Comparison of ENCODE assay signal across 8 mouse cellular contexts in genomic region chr9:66591851-66592645, GRCm38 (mm10). TPM values are rescaled to one million over a fixed set of nuclear protein-coding genes. Genes with fewer than 3 reads are reported as not detected.
DNase-seq lines count a peak whose midpoint lies in the region; ATAC-seq lines count a peak whose summit lies in the region.

No protein-coding gene starts in this region.

- ATAC-seq in frontal cortex, adult (ENCODE audit: low TSS enrichment) = peak; percentile 35
- peak; percentile 66 for ATAC-seq in forebrain, embryonic 12.5 days (ENCODE audit: low FRiP score)
- peak; percentile 72; the same call in 1 of the 2 replicates for ATAC-seq in hindbrain, embryonic 11.5 days (ENCODE audit: low FRiP score)
- no peak; the same call in 1 of the 2 replicates for ATAC-seq in limb, embryonic 15.5 days (ENCODE audit: insufficient number of reproducible peaks, low FRiP score, low TSS enrichment, low read depth)

- H3K4me1 ChIP-seq in forebrain, embryonic 12.5 days = peaks cover 45% of the 10 kb centered on the region
- H3K4me1 ChIP-seq in hindbrain, embryonic 11.5 days (replicated peaks; ENCODE audit: control insufficient read depth, insufficient read depth, low read length) = no peaks in the 10 kb centered on the region
- H3K4me1 ChIP-seq in limb, embryonic 15.5 days = peaks cover 37% of the 10 kb centered on the region

- no peaks in the 10 kb centered on the region for H3K9me3 ChIP-seq in forebrain, embryonic 12.5 days
- no peaks in the 10 kb centered on the region for H3K9me3 ChIP-seq in hindbrain, embryonic 11.5 days (ENCODE audit: control insufficient read depth, low read length)
- no peaks in the 10 kb centered on the region for H3K9me3 ChIP-seq in limb, embryonic 15.5 days

- peak overlapping the region; percentile 97 for H3K4me3 ChIP-seq in forebrain, embryonic 12.5 days (replicated peaks)
- H3K4me3 ChIP-seq in hindbrain, embryonic 11.5 days (ENCODE audit: low read depth, low read length) = peak overlapping the region; percentile 96
- peak overlapping the region; percentile 84 for H3K4me3 ChIP-seq in limb, embryonic 15.5 days

- peak overlapping the region; percentile 97 for H3K27ac ChIP-seq in forebrain, embryonic 12.5 days
- peak overlapping the region; percentile 96 for H3K27ac ChIP-seq in hindbrain, embryonic 11.5 days (ENCODE audit: low read depth, low read length)
- peak overlapping the region; percentile 94 for H3K27ac ChIP-seq in limb, embryonic 15.5 days

- under 1% methylated on average over 62 of the region's 83 CpGs for WGBS in forebrain, embryonic 12.5 days
- WGBS in hindbrain, embryonic 11.5 days = under 1% methylated on average over 58 of the region's 83 CpGs
- WGBS in limb, embryonic 15.5 days = under 1% methylated on average over 75 of the region's 83 CpGs

- peak overlapping the region; percentile 99 for H3K9ac ChIP-seq in forebrain, embryonic 12.5 days
- peak overlapping the region; percentile 100 for H3K9ac ChIP-seq in hindbrain, embryonic 11.5 days (ENCODE audit: low read depth, low read length)
- peak overlapping the region; percentile 78 for H3K9ac ChIP-seq in limb, embryonic 15.5 days

- H3K27me3 ChIP-seq in forebrain, embryonic 12.5 days = peaks cover 7% of the 10 kb centered on the region; the same call in 1 of the 2 replicates
- no peaks in the 10 kb centered on the region for H3K27me3 ChIP-seq in hindbrain, embryonic 11.5 days (ENCODE audit: control insufficient read depth, insufficient read depth, low read length)
- no peaks in the 10 kb centered on the region for H3K27me3 ChIP-seq in limb, embryonic 15.5 days

- DNase-seq in frontal cortex, postnatal 25 days (ENCODE audit: low spot score in 2 of 2) = no peak
- peak; percentile 55 to 66 for DNase-seq in adrenal gland, postnatal 36 days
- peak; percentile 72 for DNase-seq in hindbrain, embryonic 11.5 days (ENCODE audit: low spot score)
- DNase-seq in natural killer cell, adult 2 months (ENCODE audit: low spot score in 2 of 2) = peak; percentile 28 to 36
- DNase-seq in testis, postnatal 14 days (ENCODE audit: low spot score) = peak; percentile 68

- H3K36me3 ChIP-seq in forebrain, embryonic 12.5 days (replicated peaks) = no peaks in the 10 kb centered on the region
- no peaks in the 10 kb centered on the region for H3K36me3 ChIP-seq in hindbrain, embryonic 11.5 days (ENCODE audit: control insufficient read depth, insufficient read depth, low read length)
- H3K36me3 ChIP-seq in limb, embryonic 15.5 days = no peaks in the 10 kb centered on the region

- H3K4me2 ChIP-seq in forebrain, embryonic 12.5 days = peak overlapping the region; percentile 71
- peak overlapping the region; percentile 48 for H3K4me2 ChIP-seq in hindbrain, embryonic 11.5 days (replicated peaks; ENCODE audit: low read depth, low read length)
- H3K4me2 ChIP-seq in limb, embryonic 15.5 days = peak overlapping the region; percentile 46

RNA-seq across cellular contexts. Expression of gene Usp3, which starts 0.9 kb away (rescaled TPM):
- 10 to 100 TPM; 31.2 to 38.7 TPM for total RNA-seq in adrenal gland, postnatal 36 days (2021)
- polyA plus RNA-seq in forebrain, embryonic 12.5 days (2016; fragmentation: Nextera tagmentation; extraction: Ambion mirVana) = 121 and 122 TPM in 2 replicates
- polyA plus RNA-seq in hindbrain, embryonic 11.5 days (2014; fragmentation: Nextera tagmentation; extraction: Ambion mirVana) = 101 and 117 TPM in 2 replicates
- 56.8 and 65.1 TPM in 2 replicates for polyA plus RNA-seq in limb, embryonic 15.5 days (2015; fragmentation: Nextera tagmentation; extraction: Ambion mirVana)

Comparison
In these comparisons a context has a peak if more than half of its experiments do, and no peak if none do; other contexts are left out.
1. DNase-seq: peak in adrenal gland, postnatal 36 days (2 of 2), hindbrain, embryonic 11.5 days (single experiment), natural killer cell, adult 2 months (2 of 2) and testis, postnatal 14 days (single experiment); none in frontal cortex, postnatal 25 days (0 of 2).
2. Peak in every context shown above with its lines, with median percentiles within 50 percentile points of each other: H3K27ac ChIP-seq, H3K4me2 ChIP-seq, H3K4me3 ChIP-seq and H3K9ac ChIP-seq.